Mouse (Mus musculus): ENCODE data around the gene Nabp2.

Nabp2 gene

GRCm38 (mm10) chr10:128429052-128429451, 17.8 kb upstream of the Nabp2 start:
- no peak for DNase-seq

DNA sequence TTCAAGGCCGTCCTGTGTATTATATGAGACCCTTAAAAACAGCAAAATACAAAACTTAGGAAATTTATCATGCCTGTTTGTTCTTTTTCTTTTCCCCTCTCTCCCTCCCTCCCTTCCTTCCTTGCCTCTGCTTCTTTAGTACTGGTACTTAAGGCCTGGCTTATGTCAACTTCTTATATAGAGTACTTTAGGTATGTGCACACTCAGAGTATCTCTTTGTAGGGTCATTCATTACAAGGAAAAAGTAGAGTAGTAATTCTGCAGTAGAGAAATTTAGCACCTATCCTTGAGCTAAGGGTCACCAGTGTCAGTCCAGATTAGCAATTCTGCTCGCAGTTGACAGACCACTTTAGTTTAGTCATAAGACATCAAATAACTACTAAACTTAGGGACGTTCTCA, 14.0 kb upstream of the Nabp2 start:
- DNase-seq = no peak

DNA sequence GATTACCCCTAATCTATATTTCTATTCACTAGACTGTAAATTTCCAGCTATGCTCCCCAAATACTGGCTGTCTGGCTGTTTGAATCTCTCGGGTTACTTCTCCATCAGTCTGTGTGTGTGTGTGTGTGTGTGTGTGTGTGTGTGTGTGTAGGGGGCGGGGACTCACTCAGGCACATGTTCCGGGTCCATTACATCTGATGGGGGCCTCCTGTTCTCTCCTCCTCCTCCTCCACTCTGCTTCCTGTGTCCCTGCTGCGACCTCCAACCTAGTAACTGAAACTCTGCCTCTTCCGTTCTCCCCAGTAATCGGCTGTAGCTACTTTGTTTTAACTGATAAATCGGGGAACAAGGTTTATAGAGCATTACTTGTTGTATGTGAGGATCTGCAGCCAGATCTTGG, 13.3 kb upstream of the Nabp2 start:
- DNase-seq = peak; percentile 57

DNA sequence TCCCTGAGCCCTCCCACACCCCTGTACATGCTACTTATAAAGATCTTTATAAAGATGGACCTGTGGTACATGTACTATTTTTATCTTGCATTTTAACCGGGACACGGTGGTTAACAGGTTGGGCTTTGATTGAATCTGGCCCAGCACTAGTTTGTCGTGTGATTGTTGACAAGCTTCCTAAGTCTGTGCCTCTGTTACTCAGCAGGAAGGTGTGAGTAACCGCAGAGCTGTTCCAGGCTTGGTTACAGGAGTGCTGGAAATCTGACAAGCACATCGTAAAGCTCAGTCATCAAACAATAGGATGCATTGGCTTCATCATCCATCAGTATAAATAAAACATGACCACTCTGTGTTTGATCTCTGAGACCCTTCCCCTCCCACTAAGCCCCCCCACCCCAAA, 11.1 kb upstream of the Nabp2 start:
- DNase-seq = no peak

DNA sequence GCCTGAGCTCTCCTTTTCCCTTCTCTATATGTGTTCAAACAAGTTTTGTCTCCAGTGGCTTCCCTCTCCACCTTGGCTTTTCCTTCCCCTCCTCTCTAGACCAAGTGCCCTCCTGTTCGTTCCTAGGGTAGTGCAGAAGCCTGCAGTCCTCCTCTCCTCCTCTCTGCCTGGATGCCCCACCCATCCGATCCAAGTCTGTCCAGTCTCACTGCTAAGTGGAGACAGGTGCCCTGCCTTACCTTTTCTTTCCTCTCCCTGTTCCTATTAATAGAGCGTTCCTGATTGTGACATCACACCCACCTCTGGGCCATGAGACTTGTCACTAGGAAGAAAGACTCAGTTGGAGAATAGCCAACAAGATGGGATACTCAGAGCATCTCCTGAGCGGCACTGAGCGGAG, 3.6 kb upstream of the Nabp2 start:
- no peak for DNase-seq

GRCm38 (mm10) chr10:128413076-128413475, 1.8 kb upstream of the Nabp2 start:
- DNase-seq = no peak

DNA sequence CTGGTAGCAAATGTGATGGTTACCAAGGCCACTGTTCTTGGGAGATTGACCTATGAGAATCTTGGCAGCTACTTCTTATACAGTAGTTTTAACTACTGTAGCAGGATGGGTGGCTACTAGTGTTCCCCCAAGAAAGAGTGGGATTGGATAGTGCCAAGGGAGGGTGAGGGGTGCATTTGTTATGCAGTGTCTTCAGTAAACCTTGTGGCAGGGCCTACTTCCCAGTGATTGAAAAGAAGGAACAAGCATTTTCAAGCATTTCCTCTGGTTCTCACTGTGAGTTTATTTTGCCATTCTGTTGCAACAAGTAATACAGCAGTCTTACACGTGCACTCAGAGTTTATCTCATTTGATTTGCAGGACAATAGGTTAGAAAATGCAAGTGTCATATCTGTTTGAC, 1.3 kb upstream of the Nabp2 start:
- DNase-seq = no peak

- peak in 1 of 2 experiments; percentile 25 for DNase-seq
Observed at GRCm38 (mm10) chr10:128412055-128412381, 726 bp upstream of the Nabp2 start.

DNA sequence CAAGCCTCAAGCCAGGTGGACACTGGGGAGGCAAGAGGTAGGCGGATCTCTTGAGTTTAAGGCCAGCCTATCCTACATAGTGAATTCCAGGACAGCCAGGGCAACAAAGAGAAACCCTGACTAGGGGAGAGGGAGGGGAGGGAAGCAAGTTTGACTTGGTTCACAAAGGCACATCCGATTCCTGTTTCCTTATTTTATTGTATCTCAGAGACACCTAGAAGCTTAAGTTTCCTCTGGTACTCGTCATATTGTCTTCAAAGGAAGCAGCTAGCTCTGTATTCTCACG, 789 bp downstream of the Nabp2 start:
- peak; percentile 15 to 21 for DNase-seq

DNA sequence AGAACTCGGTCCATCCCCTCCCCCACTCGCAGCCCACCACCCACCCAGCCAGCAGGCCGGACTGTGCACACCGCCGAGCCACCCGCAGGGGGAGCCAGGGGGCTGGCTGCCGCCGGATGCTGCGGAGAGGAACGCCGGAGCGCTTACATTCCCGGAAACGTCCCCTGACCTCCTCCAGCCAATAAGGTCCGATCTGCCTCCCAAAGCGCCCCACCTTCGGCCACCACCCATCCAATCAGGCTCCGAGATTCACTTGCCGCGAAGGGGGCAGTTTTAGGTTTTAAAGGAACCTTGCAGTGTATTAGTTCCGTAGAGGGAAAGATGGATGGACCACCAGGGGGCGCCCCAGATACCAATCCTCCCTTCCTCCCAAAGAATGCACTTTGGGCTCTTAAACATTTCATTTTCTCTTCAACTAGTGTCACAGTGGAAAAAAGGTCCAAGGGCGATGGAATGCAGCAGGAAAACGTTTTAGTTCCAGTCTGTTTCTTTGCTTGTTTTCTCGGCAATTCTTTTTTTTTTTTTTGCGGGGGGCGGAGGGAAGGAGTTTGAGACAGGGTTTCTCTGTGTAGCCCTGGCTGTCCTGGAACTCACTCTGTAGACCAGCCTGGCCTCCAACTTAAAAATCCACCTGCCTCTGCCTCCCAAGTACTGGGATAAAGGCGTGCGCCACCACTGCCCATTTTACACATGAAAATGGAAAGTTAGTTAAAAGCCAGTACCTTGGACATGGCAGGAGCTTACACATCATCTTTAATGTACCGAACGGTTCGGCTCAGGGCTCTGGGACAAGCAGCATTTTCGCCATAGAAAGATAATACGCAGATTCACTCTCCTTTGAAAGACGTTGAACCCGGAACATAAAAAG, 1.4 kb downstream of the Nabp2 start:
- DNase-seq = peak; percentile 96 to 97

DNA sequence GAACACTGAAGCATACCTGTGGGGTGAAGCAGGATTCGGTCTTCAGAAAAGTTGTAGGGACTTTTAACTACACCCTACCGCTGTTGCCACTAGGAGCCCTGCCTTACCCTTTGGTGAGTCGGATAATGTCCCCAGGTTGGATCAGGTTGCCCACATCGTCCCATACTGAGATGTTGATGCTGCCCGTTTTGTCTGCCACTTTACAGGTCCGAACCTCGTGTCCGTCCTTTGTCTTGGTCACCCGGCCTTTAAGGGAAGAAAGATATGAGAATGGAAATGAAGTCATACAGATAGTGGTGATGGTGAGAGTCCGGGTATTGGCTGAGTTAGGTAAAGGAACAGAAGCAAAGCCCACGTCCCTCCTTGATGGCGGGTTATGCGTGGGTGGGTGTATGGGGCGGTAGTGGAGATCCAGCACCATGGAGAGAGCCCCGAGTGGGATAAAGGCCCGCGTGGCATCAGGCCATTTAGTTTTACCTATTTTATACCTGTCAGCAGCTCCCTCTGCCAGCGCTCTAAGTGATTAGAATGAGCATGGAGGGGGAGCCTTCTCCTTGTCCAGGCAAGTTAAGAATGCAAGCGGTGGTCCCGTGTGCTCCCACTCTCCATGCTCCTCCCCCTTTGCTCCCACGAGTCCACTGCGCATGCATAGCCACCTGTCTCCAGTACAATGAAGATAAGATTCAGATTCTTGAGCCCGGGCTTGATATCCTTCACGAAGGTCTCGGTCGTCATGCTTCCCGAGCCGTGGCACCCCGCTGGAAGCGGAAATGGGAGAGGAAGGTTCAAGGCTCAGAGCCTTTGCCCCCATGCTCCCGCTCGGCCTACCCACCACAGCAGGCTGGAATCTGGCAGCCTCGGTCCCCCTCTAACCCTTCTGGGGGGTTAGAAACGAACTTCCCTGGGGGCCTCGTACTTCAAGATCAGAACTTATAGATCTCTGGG, 2.4 kb downstream of the Nabp2 start:
- DNase-seq = peak; percentile 13 to 18

- DNase-seq = no peak
Observed at GRCm38 (mm10) chr10:128403931-128404330, 7.4 kb downstream of the Nabp2 start.

DNA sequence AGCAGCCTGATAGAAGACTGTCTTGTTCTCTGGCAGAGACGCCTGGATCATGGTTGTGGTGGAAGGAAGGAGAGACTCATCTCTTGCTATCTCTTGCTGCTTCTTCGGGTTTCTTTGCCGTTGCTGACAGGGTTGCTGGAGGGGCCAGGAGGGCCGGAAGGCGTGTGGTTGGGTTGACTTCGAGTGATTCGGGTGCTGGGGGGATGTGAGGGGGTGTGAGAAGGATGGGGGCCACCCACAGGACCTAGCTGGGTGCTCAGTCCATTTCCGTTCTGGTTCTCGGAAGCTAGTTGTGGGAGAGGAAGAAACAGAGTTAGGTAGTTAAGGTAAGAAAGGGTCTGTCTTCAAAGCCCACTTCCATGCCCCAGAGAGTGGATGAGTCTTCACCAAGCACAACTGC, 9.7 kb downstream of the Nabp2 start:
- DNase-seq = no peak

DNA sequence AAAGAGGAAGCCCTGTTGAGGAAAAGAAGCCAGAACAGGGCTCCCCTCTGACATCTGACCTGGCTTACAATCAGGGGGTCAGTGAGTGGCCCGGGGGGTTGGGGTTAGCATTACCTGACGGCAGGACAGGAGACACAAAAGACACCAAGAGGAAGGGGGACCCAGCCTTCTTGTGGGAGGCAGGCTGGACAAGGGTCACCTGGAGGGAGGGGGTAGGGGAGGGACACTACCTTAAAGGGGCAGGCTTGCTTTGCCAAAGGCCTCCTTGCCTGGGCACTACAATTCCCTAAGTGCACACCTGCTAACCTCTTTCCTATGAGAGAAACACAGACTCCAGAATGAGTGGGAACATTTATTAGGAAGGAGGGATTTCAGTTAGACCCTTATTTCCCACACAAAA, 10.2 kb downstream of the Nabp2 start, which contains the start of gene Slc39a5:
TSS of gene Slc39a5 (minus strand) at position 174 of the 400 bp plus-strand sequence.
- no peak for DNase-seq

- DNase-seq = no peak
Observed at GRCm38 (mm10) chr10:128400338-128400737, 11.0 kb downstream of the Nabp2 start.

- no peak for DNase-seq
Observed at GRCm38 (mm10) chr10:128397466-128397865, 13.8 kb downstream of the Nabp2 start.

DNA sequence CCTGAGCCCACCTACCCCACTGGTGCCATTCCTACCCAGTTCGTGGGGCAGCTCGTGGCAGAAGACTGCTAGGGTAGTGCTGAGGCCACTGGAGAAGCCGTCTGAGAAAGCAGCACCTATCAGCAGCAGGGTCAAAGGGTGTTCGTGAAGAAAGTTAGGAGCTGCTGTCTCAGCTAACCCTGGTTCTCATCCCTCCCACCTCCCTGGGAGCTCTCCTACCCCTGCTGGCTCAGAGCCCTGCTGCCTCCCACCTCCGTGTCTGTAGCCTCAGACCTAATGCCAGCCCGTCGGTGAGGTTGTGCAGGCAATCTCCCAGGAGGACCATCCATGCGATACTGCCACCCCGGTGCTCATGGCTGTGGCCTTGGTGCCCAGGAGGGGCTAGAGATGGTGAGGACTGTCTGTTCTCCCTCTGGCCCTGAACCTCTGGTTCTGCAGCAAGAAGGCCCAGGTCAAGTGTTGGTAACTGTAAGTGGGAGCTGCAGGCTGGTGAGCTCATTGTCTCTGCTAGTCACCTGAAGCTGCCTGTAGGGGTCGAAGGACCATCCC, 14.5 kb downstream of the Nabp2 start:
- DNase-seq = no peak

- DNase-seq = no peak
Observed at GRCm38 (mm10) chr10:128396017-128396673, 15.1 kb downstream of the Nabp2 start.

GRCm38 (mm10) chr10:128391850-128392249, 19.4 kb downstream of the Nabp2 start:
- no peak for DNase-seq

- DNase-seq = no peak
Observed at GRCm38 (mm10) chr10:128390366-128390765, 20.9 kb downstream of the Nabp2 start.

DNA sequence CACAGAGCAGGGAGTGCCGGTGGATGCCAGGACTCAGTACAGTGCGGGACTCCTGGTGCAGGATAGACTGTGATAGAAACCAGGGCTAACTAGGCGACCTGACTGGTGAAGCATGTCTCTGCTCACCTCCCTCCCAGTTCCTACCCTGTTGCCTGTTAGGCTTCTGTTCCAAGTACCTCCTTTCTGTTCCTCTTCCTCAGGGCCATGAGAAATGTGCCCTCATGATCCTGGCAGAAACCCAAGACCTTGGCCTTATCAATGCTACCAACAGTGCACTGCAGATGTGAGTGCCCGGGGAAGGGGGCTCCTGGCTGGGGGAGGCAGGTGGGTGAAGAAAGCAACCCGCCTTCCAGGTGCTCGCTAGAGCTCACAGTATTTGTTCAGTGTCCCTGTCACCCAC, 21.7 kb downstream of the Nabp2 start:
- no peak for DNase-seq

DNA sequence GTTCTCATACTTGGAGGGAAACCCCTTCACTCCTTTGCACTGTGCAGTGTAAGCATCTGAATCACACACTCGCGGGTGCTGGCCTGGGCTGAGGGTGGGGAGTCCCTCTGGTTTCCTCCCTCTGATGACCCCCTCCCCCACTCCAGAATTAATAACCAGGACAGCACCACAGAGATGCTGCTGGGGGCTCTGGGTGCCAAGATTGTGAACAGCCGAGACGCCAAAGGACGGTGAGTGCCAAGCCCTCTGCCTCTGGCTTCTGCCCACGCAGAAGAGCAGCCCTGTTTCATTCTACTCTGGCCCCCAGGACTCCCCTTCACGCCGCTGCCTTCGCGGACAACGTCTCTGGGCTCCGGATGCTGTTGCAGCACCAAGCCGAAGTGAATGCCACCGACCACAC, 22.4 kb downstream of the Nabp2 start:
- no peak for DNase-seq

GRCm38 (mm10) chr10:128385902-128386301, 25.4 kb downstream of the Nabp2 start:
- no peak for DNase-seq

All from B cell, adult 2 months (primary cell).